Mouse (Mus musculus) heart, adult 2 months (tissue): ENCODE data around the gene Slc2a13.

Experiments
- CTCF ChIP-seq: fragments of 200-600 bp; IDR thresholded peaks from 2 replicates; pipeline ENCODE4 v1.8.1; 2022; ENCODE audit warnings: antibody characterized with exemption, mild to moderate bottlenecking, moderate library complexity
- EP300 ChIP-seq: fragments of 200-500 bp; IDR thresholded peaks from 2 replicates; pipeline ENCODE4 v1.6.1; 2011; ENCODE audit warnings: low read depth, low read length, control low read depth; ENCODE audit not compliant: insufficient read depth
- POLR2A ChIP-seq: fragments of 200-500 bp; IDR thresholded peaks from 2 replicates; pipeline ENCODE4 v1.6.1; 2011; ENCODE audit warnings: mild to moderate bottlenecking, low read depth, low read length, control low read depth; ENCODE audit not compliant: insufficient read depth

DNA sequence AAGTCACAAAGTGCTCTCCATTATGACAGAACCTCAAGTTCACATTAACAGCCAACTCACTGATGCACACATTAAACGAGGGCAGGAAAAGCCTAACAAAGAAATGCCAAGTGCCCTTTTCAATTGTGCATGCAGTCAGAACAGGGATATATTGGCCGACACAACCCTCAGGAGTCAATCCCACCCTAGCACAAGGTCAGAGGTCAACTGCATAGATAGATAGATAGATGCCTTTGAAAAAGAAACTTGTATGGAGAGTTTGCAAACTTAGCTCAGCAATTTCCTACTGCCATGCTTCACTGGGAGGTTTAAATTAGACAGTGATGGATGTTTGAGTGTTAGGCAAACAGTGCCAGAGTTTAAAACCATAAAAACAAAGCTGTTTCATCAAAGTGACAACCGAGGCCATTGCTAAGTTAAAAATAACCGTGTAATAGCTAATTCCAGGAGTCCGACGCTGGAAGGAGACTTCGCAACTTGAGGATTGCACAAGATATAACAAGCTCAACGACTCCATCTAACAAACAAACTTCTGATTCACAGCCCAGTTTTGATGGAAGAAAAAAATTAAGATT is 194.2 kb downstream of the Slc2a13 start:
- no peak for TF ChIP-seq EP300
- no peak for TF ChIP-seq POLR2A
- TF ChIP-seq CTCF: no peak
